Mouse (Mus musculus) heart, postnatal 25 days (tissue): Measurements from ENCODE around the gene Stx16. TPM values are rescaled to one million over a fixed set of nuclear protein-coding genes. Genes with fewer than 3 reads are reported as not detected.
A peak's percentile ranks its signal among the peaks of the same experiment; 100 is the strongest.

ENCODE experiments used
- DNase-seq: peaks from one replicate; pipeline ENCODE4 v3.0.0; 2022; ENCODE audit warnings: low spot score
- intact Hi-C: fragments of 180-260 bp; cut with DNase I; formaldehyde crosslinking; loops from one replicate; pipeline ENCODE4 v1.15.1; 2025
- total RNA-seq, 2 experiments: library from RNA; stranded (reverse); gene quantifications; 2 replicates each; pipeline ENCODE4 v1.2.3; 2021

Gene Stx16
- 10 to 100 TPM; 21.6 to 22.3 TPM for total RNA-seq

DNA sequence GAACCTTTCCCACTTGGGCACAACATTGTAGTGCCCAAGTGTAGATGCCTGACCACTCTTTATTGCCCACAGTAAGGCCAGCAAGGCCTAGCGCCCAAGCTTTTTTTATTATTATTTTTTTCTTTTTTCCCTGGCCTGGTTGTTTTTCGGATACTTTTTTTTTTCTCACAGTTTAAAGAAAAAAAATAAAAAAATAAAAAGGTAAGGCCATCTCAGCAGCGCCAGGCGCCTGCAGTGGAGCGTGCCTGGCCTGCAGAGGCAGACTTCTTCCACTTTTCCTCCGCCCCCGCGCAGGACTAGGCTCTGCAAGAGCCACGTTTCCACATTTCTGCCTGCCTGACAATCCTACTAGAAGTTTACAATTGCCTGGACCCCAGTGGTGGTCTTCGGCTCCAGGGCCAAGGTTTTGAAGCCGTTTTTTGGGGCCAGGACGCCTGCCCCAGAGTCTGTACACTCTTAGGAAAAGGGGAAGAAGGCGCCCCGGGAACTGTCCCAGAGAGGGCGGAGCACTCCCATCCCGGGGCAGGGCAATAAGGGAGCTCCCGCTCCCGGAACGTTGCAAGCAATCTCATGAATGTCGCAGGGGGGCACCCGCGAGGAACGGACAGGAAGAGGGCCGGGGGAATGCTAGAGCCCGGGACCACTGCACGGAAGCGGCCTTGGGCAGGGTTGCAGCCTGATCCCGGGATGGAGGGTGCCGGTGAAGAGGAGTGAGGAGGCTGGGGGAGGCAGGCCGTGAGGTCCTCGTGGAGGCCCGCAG, at the start of gene Stx16:
Gene Stx16, plus strand, starts transcription at position 636 of the 760 bp plus-strand sequence.
- DNase-seq = peak; percentile 90
- intact Hi-C loops = loop anchor here (2.0 to 10.0 kb wide), 4 partner anchors 35 to 1081 kb away; partner anchors contain the start of genes Atp5e and Npepl1

DNA sequence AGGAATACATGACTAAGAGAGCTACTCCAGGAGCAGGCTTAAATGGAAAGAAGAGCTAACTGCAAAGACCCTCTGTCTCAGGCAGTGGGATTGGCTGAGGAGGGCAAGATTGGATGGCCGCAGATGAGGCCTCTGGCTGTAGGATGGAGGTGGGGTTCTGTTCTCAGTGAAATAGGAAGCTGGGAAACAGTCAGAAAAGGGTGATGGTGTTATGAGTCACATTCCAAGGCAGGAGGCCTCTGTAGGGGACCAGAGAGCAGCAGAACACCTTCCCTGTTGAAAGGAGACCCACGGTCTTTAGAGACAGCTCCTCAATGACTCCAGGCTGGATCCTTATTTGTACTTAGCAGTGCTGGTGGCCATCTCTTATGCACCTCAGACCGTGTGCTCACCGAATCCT, 49.7 kb upstream of the Stx16 start:
- intact Hi-C loops = no loop called here
- DNase-seq = no peak

GRCm38 (mm10) chr2:174033257-174033800, 42.8 kb upstream of the Stx16 start:
- no peak for DNase-seq
- intact Hi-C loops = no loop called here

- intact Hi-C loops = no loop called here
- no peak for DNase-seq
Measured at GRCm38 (mm10) chr2:174047656-174048055, 28.5 kb upstream of the Stx16 start.

- intact Hi-C loops = no loop called here
- DNase-seq = no peak
Measured at GRCm38 (mm10) chr2:174049481-174050338, 26.4 kb upstream of the Stx16 start.

DNA sequence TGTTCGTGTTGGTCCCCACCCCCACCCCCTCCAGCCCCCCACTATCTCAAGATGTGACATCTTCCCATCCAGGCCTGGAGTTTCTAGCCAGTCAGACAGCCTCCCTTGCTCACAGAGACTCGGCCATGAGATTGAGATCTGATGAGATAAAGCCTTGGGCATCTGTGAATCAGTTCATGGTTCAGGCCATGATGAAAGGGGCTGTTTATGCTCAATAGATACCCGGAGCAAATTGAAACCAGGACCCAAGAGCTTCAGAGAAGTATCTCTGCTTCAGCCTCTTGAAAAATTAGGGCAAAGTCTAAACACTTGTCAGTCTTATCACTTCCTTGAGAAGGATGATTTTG, 25.8 kb upstream of the Stx16 start:
- DNase-seq = no peak

DNA sequence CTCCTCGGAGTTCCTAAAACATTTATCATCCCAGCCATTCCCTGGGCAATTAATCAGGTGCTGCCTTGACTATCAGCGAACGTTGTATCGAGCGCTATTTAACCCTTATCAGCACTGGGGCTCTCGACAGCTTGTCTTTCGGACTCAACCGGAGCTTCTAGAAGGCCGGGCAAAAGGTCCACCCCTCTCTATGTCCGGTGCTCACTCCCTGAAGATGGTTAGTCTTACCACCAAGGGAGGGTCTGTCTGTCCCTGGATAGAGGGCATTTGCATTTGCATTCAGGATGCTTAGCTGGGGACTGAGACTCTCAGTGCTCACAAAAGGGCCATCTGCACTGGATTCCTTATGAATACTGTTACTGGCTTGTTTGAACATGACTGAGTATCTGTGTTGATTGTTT, 25.0 kb upstream of the Stx16 start:
- DNase-seq = no peak
- intact Hi-C loops = no loop called here

More for the DNA sequence above, 25.8 kb upstream of the Stx16 start:
- intact Hi-C loops = no loop called here

- intact Hi-C loops = no loop called here
- DNase-seq = no peak
Measured at GRCm38 (mm10) chr2:174054496-174054895, 21.6 kb upstream of the Stx16 start.

- no peak for DNase-seq
- intact Hi-C loops = no loop called here
Measured at GRCm38 (mm10) chr2:174057730-174058129, 18.4 kb upstream of the Stx16 start.

- DNase-seq = no peak
- intact Hi-C loops = no loop called here
Measured at GRCm38 (mm10) chr2:174058316-174058939, 17.7 kb upstream of the Stx16 start.

DNA sequence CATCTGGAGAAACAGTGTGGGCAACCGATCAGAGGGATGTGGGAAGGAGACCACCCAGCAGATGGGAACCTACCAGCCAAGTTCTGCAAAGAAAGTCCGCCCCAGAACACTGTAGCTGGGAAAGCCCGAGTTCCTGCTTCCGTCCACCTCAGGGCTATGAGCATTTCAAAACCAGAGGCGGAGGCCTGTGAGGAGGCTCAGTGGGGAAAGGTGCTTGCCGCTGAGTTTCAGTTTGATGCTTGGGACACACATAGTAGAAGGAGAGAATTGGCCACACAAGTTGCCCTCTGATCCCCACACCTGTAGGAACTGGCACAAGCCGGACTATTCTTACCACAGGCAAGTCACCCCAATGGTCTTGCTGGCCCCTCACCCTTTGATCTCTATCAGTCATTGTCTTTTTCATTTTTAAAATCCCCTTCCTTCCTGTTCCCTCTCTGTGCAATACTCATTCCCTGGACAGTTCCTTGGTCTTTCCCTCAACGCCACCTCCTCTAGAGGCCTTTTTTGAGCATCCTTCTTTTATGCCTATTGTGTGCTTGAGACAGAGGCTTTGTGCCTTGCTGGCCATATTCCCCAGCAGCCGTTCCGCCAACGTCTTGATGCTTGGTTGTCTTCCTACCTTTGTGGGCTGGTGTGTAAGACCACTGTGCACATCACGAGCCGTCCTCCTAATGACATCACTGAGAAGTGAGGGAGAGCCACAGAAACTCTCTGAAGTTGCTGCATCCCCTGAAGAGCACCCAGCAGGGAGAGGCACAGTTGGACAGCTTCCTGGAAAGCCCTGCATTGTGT, 16.3 kb upstream of the Stx16 start:
- intact Hi-C loops = no loop called here
- no peak for DNase-seq

GRCm38 (mm10) chr2:174061219-174061618, 14.9 kb upstream of the Stx16 start:
- DNase-seq = no peak
- intact Hi-C loops = no loop called here

GRCm38 (mm10) chr2:174063074-174063473, 13.0 kb upstream of the Stx16 start:
- DNase-seq = no peak
- intact Hi-C loops = no loop called here

DNA sequence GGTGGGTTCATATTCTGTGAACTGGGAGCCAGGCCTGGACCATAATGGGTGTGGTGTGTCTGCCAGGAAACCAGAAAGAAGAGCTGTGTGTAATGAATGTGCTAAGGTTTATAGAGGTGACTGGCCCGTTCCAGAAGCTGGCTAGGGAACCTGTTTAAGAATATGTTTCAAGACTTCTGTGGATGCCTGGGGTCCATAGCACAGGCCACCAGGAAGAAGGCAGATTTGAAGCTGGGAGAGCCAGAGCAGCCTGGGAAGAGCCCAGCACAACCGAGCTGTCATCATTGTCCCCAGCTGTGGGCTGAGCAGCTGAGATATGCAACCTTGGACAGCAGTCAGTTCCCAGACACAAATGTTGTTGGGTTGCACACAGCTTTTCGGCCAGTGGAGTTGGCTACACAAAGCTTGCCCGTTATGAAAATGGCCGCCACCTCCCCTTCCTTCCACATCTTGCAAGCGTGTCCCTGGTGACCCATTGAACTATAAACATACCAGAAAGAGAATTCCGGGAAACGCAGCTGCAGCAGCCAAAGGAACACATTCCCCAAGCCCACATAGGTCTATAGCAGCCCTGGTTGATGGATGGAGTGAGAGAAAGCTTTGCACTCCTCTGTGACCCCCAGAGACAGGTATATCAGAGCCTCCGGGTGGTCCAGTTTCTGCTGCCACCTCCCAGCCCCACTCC, 12.4 kb upstream of the Stx16 start:
- intact Hi-C loops = no loop called here
- DNase-seq = no peak

- DNase-seq = no peak
- intact Hi-C loops = no loop called here
Measured at GRCm38 (mm10) chr2:174067793-174068419, 8.2 kb upstream of the Stx16 start.

- DNase-seq = no peak
- intact Hi-C loops = loop anchor here (10.0 kb wide), 2 partner anchors 395 to 1075 kb away; partner anchors contain the start of gene Atp5e
Measured at GRCm38 (mm10) chr2:174069532-174070049, 6.5 kb upstream of the Stx16 start.

GRCm38 (mm10) chr2:174071406-174071805, 4.7 kb upstream of the Stx16 start:
- intact Hi-C loops = loop anchor here (10.0 kb wide), 2 partner anchors 393 to 1077 kb away; partner anchors contain the start of gene Atp5e
- no peak for DNase-seq

DNA sequence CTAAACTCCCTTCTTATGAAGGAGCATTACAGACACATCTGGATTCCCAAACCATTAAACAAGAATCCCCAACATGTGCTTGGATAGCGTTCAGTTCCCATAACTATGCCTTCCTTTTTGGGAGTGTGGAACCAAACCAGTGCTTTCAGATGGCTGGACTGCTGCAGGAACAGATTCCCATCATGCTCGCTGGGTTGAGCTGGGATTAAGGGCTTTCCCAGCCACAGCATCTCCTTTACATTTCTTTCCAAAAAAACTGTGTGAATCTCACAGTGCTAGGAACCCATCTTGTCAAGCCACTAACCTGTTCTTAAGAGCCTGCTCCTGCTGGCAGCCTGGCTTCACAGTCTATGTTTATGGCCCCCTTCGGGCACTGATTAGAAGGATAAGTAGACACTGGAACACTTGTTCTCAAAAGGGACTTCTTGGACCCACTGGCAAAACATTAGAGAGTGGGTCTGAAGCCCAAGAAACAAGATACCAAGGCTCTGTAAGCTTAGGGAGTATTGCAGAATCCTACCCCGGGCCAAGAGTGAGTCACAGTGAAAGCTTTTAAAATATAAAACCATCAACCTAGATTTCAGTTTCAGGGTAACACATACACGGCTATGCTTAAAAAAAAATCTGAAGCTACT, 2.8 kb upstream of the Stx16 start:
- intact Hi-C loops = loop anchor here (10.0 kb wide), 2 partner anchors 392 to 1078 kb away; partner anchors contain the start of gene Atp5e
- no peak for DNase-seq
